Mouse (Mus musculus) midbrain, embryonic 12.5 days (tissue): Measurements from ENCODE around the gene Apol9a. TPM values are rescaled to one million over a fixed set of nuclear protein-coding genes. Genes with fewer than 3 reads are reported as not detected.

Experiments used
- ATAC-seq: fragments of 200-750 bp; cut with Nextera tagmentation; 2 replicates; pipeline ENCODE4 v1.8.0; 2017; ENCODE audit warnings: low read depth, moderate TSS enrichment, moderate library complexity; ENCODE audit not compliant: low FRiP score
- H3K27ac ChIP-seq: fragments of 300-500 bp; sonication (generic); replicated peaks from 2 replicates; pipeline ENCODE4 v1.5.1; 2016; ENCODE audit warnings: mild to moderate bottlenecking
- H3K27me3 ChIP-seq: fragments of 300-500 bp; sonication (generic); 2 replicates; pipeline ENCODE4 v1.6.1; 2016; ENCODE audit warnings: mild to moderate bottlenecking
- H3K36me3 ChIP-seq: fragments of 300-500 bp; sonication (generic); 2 replicates; pipeline ENCODE4 v1.6.1; 2016
- H3K4me1 ChIP-seq: fragments of 300-500 bp; sonication (generic); 2 replicates; pipeline ENCODE4 v1.6.1; 2016
- H3K4me2 ChIP-seq: fragments of 300-500 bp; sonication (generic); replicated peaks from 2 replicates; pipeline ENCODE4 v1.6.1; 2016; ENCODE audit warnings: mild to moderate bottlenecking, moderate library complexity
- H3K4me3 ChIP-seq: fragments of 300-500 bp; sonication (generic); 2 replicates; pipeline ENCODE4 v1.5.1; 2016; ENCODE audit warnings: mild to moderate bottlenecking
- H3K9ac ChIP-seq: fragments of 300-500 bp; sonication (generic); replicated peaks from 2 replicates; pipeline ENCODE4 v1.6.1; 2016; ENCODE audit warnings: mild to moderate bottlenecking, moderate library complexity
- H3K9me3 ChIP-seq: fragments of 300-500 bp; sonication (generic); 2 replicates; pipeline ENCODE4 v1.6.1; 2016; ENCODE audit warnings: mild to moderate bottlenecking
- WGBS: fragments of 180-500 bp; shearing (Covaris S2); methylation state at CpG from one replicate; pipeline ENCODE4 v1.1.7; 2016; 5-methylcytosine and 5-hydroxymethylcytosine counted together
- polyA plus RNA-seq: library from polyadenylated mRNA; unstranded; fragments of >200 nt; fragmentation: Nextera tagmentation; extraction: Ambion mirVana; gene quantifications from 2 replicates; pipeline ENCODE4 v1.2.1, GENCODE M21; 2016

Apol9a gene
- polyA plus RNA-seq, 1 experiment from 2014 or later: not detected

DNA sequence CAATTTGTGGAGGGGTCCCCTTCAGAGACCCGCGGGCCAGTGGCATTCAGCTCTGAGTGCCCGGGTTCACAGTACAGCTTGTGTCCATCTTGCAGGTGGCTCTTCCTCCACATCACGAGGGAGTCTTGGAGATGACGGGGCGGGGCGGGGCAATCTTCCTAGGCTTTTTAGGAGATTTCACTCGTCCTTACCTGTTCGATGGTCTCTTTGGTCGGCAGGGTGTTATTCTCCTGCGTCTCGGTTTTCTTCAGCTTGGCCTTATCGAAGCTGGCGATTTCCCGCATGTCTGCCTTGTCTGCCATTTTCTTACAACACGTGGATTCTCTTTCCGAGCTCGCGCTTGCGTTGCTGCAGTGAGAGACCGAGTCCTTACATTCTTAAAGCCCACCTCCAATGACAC lies 41.0 kb downstream of the Apol9a start:
- Histone ChIP-seq H3K4me3 (no peak overlapping the region), H3K4me1 (peaks cover 17% of the 10 kb centered on the region), H3K4me2 (no peak overlapping the region), H3K27me3 (no peaks in the 10 kb centered on the region), H3K27ac (no peak overlapping the region), H3K36me3 (no peaks in the 10 kb centered on the region), H3K9me3 (no peaks in the 10 kb centered on the region), H3K9ac (no peak overlapping the region)
- ATAC-seq: no peak
- WGBS: 94% methylated on average over 21 of the region's 21 CpGs

DNA sequence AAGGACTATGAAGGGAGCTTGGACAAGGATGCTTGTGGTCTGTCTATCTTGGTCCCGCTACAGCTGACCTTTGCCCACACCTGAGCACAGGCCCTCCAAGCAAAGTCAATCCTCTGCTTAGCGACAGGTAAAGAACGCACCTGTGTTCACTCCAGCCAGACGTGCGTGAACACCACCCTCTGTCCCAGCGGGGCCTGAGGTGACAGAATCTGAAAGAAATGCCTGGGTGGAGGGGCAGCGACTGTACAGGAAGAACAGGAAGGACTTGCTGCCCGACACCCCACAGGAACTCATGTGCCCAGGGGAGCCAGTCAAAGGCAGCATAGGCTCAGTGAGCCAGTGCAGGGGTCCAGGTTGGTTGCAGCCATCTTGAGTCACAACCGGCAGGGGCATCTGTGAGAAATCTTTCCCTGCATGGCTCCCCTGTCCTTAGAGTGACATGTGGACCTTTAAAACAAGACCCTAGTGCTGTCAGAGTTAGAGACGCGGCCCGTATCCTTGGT lies 42.1 kb downstream of the Apol9a start:
- Histone ChIP-seq H3K36me3 (no peaks in the 10 kb centered on the region), H3K27ac (no peak overlapping the region), H3K4me3 (no peak overlapping the region), H3K27me3 (no peaks in the 10 kb centered on the region), H3K4me1 (peaks cover 23% of the 10 kb centered on the region), H3K4me2 (no peak overlapping the region), H3K9ac (0 out of 2 replicates have a peak overlapping the region, but pooled peaks have one; percentile 41), H3K9me3 (no peaks in the 10 kb centered on the region)
- ATAC-seq: no peak
- 89% methylated on average over 12 of the region's 12 CpGs for WGBS

DNA sequence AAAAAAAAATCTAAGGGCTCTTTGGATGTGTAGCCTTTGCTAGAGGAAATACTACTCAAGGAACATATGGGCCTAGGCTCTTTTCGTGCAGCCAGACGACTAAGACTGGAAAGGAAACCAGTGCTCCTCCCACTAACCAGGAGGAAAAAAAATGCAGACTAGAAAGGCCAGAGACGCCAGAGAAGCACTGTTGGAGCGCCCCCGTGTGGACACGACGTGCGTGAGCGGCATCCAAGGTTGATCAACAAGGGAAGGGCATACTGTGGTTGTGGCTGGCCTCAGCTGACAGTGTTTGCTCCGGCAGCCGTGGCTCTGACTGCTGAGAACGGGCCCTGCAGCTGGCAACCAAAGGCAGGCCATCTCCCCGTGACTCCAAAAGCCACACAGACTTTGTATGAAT lies 42.8 kb downstream of the Apol9a start:
- Histone ChIP-seq H3K36me3 (no peaks in the 10 kb centered on the region), H3K4me2 (peak overlapping the region; percentile 35), H3K4me1 (peaks cover 30% of the 10 kb centered on the region), H3K27me3 (no peaks in the 10 kb centered on the region), H3K4me3 (no peak overlapping the region), H3K9me3 (no peaks in the 10 kb centered on the region), H3K27ac (peak overlapping the region; percentile 66; the same call in 1 of the 2 replicates), H3K9ac (peak overlapping the region; percentile 41; the same call in 1 of the 2 replicates)
- peak; percentile 35; the same call in 1 of the 2 replicates for ATAC-seq
- under 1% methylated on average over 13 of the region's 13 CpGs for WGBS

DNA sequence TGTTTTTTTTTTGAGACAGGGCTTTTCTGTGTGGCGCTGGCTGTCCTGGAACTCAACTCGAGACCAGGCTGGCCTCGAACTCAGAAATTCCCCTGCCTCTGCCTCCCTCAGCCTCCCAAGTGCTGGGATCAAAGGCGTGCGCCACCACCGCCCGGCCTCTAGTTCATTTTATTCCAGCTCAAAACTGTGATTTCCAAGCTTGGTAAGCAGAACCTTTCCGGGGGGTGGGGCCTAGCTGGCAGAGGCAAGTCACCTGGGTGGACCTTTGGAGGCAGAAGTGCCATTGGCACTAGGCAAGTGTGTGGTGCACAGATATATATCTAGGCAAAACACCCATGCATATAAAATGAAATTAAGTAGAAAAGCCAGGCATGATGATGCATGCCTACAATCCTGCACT lies 43.4 kb downstream of the Apol9a start:
- Histone ChIP-seq H3K27ac (peak overlapping the region; percentile 66), H3K9me3 (no peaks in the 10 kb centered on the region), H3K27me3 (no peaks in the 10 kb centered on the region), H3K9ac (no peak overlapping the region), H3K36me3 (no peaks in the 10 kb centered on the region), H3K4me1 (peaks cover 34% of the 10 kb centered on the region), H3K4me2 (no peak overlapping the region), H3K4me3 (no peak overlapping the region)
- WGBS: 42% methylated on average over 8 of the region's 8 CpGs
- ATAC-seq: no peak; the same call in 1 of the 2 replicates

DNA sequence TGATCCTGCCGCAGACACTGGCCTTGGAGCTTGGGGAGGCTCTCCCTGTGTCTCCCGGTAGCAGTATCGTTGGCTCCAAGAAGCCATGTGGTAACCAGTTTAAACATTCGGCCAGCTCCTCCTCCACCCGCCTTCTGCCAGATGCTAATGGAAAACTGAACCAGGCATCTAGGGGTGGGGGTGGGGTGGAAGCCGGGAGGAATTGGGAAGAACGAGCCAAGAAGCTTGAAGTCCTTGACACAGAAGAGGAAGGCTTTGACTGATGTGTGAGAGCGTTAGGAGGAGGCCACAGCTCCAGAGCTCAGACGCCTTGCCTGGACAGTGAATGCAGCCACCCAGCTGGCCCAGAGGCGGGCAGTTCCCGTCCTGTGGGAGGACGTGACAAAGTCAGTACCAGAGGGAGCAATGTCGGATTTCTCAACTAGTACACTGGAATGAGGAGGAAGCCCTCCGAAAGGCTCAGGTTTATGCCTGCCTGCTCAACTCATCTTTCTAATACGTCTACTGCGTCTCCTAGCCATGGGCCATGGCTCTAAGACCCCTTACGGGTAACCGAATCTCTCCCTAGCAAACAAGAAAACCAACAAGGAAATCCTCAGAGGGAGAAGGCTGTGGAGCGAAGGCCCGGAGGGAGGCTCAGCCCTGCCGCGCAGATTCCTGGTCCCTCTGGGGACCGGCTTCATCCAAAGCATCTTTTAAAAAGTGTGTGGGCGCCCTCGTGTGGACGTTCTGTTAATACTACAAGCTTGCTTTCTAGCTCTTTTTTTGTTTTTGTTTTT lies 44.0 kb downstream of the Apol9a start:
- peaks cover 34% of the 10 kb centered on the region for H3K4me1 ChIP-seq
- peak overlapping the region; percentile 46 for H3K9ac ChIP-seq
- H3K36me3 ChIP-seq: no peaks in the 10 kb centered on the region
- H3K27ac ChIP-seq: peak overlapping the region; percentile 82
- peak overlapping the region; percentile 57 for H3K4me2 ChIP-seq
- H3K9me3 ChIP-seq: no peaks in the 10 kb centered on the region
- H3K27me3 ChIP-seq: no peaks in the 10 kb centered on the region
- WGBS: 1% methylated on average over 26 of the region's 26 CpGs
- peak; percentile 63 for ATAC-seq
- H3K4me3 ChIP-seq: peak overlapping the region; percentile 29

DNA sequence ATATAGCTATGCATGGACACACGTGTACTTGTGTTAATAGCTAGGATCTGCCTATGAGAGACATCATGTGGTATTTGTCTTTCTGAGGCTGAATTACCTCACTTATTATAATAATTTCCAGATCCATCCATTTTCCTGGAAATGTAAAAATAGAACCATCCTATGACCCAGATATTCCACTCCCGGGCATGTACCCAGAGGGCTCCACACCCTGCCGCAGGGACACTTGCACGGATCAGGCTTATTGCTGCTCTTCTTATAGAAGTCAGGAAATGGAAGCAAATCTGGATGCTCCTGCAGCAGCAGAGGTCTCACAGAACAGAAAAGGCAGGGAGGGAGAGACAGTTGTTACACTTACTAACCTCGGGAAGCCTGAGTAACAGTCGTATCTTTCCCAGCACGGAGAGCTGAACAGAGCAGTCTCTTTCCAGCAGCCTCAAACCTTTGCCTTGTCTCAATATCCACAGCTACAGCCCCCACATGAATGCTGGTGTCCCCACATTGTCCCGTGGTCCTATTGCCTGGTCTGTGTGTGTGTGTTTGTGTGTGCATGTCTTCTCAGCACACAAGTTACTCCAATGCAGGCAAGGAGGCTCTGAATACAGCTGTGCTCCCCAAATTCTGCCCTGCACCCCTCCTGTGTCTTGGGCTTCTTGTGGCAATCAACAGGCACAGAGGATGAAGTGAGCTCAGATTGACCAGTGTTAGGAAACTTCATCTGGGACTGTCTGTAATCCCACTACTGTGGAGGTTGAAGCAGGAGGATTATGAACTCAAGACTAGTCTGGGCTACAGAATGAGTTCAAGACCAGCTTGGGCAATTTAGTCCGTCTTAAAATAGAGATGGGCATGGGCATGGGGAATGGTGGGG lies 45.0 kb downstream of the Apol9a start:
- H3K27ac ChIP-seq: peak overlapping the region; percentile 82
- H3K4me1 ChIP-seq: peaks cover 34% of the 10 kb centered on the region
- H3K9ac ChIP-seq: no peak overlapping the region
- H3K4me2 ChIP-seq: peak overlapping the region; percentile 57
- H3K4me3 ChIP-seq: no peak overlapping the region
- ATAC-seq: no peak
- H3K27me3 ChIP-seq: no peaks in the 10 kb centered on the region
- H3K9me3 ChIP-seq: no peaks in the 10 kb centered on the region
- H3K36me3 ChIP-seq: no peaks in the 10 kb centered on the region
- WGBS: 60% methylated on average over 9 of the region's 9 CpGs

DNA sequence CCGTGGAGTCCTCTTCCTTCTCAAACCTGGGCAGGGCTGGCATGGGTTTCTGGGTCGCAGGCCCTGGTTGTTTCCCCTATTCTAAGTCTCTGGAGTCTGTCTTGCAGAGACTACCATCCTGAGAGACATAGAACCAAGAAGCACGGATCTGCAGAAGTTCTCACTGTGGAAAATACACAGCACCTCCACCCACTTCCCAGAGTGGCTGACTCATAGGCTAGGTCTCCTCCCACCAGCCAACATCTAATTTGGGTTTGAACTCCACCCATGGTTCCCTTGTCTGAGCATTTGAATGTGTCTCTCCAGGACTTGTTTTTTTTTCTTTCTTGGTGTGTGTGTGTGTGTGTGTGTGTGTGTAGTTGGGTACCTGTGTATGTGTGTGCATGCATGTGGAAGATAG lies 46.9 kb downstream of the Apol9a start:
- WGBS: 78% methylated on average over 3 of the region's 3 CpGs

DNA sequence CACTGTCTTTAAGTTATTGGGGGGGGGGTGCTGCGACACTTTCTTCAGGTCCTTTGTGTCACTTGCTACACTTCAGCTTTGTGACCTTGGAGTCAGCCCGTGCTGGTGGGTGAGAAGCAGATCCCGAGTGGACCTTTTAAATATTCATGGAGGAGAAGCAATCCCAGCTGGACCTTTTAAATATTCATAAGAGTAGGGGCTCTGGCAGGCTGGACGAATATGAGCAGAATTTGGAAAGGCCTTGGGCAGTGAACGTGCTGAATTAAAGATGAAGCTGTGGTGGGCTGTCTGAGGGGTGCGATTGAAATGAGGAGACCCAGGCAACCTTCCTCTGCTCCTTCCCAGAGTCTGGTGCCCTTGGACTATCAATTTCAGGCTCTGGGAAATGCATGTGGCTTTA lies 47.4 kb downstream of the Apol9a start:
- 22% methylated on average over 6 of the region's 6 CpGs for WGBS
- Histone ChIP-seq H3K4me2 (no peak overlapping the region), H3K4me1 (peaks cover 43% of the 10 kb centered on the region), H3K27ac (peak overlapping the region; percentile 74), H3K9me3 (no peaks in the 10 kb centered on the region), H3K4me3 (no peak overlapping the region), H3K36me3 (no peaks in the 10 kb centered on the region), H3K9ac (no peak overlapping the region), H3K27me3 (no peaks in the 10 kb centered on the region)
- ATAC-seq: 0 out of 2 replicates have a peak, but pooled peaks have one; percentile 27

More for the DNA sequence above, 46.9 kb downstream of the Apol9a start:
- Histone ChIP-seq H3K27ac (peak overlapping the region; percentile 74), H3K9me3 (no peaks in the 10 kb centered on the region), H3K27me3 (no peaks in the 10 kb centered on the region), H3K36me3 (no peaks in the 10 kb centered on the region), H3K4me2 (no peak overlapping the region), H3K9ac (no peak overlapping the region), H3K4me1 (peaks cover 40% of the 10 kb centered on the region), H3K4me3 (no peak overlapping the region)
- no peak for ATAC-seq

DNA sequence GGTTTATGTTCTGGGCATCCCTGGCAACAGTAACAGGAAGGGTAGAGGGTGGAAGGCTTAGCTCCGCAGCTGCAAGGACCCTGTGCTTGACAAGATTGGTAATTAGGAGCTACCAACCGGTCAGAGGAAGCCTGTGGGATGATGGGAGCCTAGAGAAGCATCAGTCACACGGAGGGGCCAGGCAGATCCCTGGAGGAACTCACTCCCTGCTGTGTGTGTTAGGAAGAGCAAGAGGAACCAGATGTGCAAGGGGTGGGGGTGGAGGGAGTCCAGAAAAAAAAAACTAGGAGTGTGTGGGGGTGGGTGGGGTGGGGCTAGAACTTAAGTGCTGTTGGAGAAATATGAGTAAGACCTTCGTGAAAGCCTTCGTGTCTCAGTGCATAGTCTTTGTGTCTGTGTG lies 48.0 kb downstream of the Apol9a start:
- Histone ChIP-seq H3K36me3 (no peaks in the 10 kb centered on the region), H3K27ac (peak overlapping the region; percentile 74), H3K4me3 (no peak overlapping the region), H3K4me1 (peaks cover 46% of the 10 kb centered on the region), H3K4me2 (no peak overlapping the region), H3K9ac (no peak overlapping the region), H3K9me3 (no peaks in the 10 kb centered on the region), H3K27me3 (no peaks in the 10 kb centered on the region)
- WGBS: 30% methylated on average over 5 of the region's 5 CpGs
- no peak for ATAC-seq

DNA sequence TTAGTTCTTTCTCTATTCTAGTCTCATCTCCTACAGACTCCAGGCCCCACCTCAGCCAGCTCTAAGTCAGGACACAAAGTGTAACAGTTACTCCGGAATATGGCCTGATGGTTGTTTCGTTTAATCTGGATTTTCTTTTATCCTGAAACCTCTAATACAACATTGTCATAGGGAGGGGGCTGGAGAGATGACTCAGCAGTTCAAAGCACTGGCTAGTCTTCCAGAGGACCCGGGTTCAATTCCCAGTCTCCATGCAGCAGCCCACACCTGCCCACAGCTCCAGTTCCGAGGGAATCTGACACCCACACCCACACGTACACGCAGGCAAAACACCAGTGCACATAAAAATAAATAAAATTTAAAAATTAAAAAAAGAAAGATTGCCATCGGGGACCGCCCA lies 51.0 kb downstream of the Apol9a start:
- H3K4me2 ChIP-seq: no peak overlapping the region
- 0 out of 2 replicates have a peak overlapping the region, but pooled peaks have one; percentile 67 for H3K27ac ChIP-seq
- 91% methylated on average over 8 of the region's 8 CpGs for WGBS
- H3K27me3 ChIP-seq: 0 out of 2 replicates have a peak, but pooled peaks cover 4% of the 10 kb centered on the region
- no peaks in the 10 kb centered on the region for H3K36me3 ChIP-seq
- no peaks in the 10 kb centered on the region for H3K9me3 ChIP-seq
- H3K4me1 ChIP-seq: peaks cover 54% of the 10 kb centered on the region
- H3K4me3 ChIP-seq: no peak overlapping the region
- no peak for ATAC-seq
- no peak overlapping the region for H3K9ac ChIP-seq

DNA sequence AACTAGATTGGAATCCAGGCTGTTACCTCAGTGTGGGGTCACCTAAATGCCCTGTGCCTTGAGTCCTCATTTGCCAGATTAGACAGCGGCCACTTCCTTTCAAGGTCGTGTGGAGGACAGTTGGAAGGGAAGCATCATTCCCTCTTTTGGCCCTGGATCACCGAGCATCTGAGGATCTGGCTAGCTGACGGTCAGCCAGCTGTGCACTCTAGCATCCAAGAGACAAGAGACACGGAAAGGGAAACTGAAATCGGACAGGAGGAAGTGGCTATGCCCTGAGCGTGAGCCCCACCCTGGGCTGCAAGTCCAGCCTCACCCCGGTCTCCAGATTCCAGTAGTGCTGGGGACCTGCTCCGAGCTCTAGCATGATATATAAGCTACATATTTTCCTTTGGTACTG lies 51.4 kb downstream of the Apol9a start:
- Histone ChIP-seq H3K4me3 (no peak overlapping the region), H3K27me3 (0 out of 2 replicates have a peak, but pooled peaks cover 4% of the 10 kb centered on the region), H3K27ac (0 out of 2 replicates have a peak overlapping the region, but pooled peaks have one; percentile 67), H3K4me2 (peak overlapping the region; percentile 59; the same call in 1 of the 2 replicates), H3K9ac (0 out of 2 replicates have a peak overlapping the region, but pooled peaks have one; percentile 62), H3K9me3 (no peaks in the 10 kb centered on the region), H3K4me1 (peaks cover 58% of the 10 kb centered on the region), H3K36me3 (no peaks in the 10 kb centered on the region)
- no peak for ATAC-seq
- WGBS: 66% methylated on average over 9 of the region's 9 CpGs
